Mouse (Mus musculus): Measurements from ENCODE around the gene Gramd1c. TPM values are rescaled to one million over a fixed set of nuclear protein-coding genes. Genes with fewer than 3 reads are reported as not detected.

Gene Gramd1c
- polyA plus RNA-seq, 1 experiment from 2014 or later, result 2.7 TPM

- Histone ChIP-seq H3K9me3 (replicated peaks) (no peaks in the 10 kb centered on the region), H3K27ac (peak overlapping the region; percentile 86), H3K27me3 (no peaks in the 10 kb centered on the region), H3K4me1 (replicated peaks) (peaks cover 38% of the 10 kb centered on the region), H3K36me3 (no peaks in the 10 kb centered on the region), H3K9ac (peak overlapping the region; percentile 44; the same call in 1 of the 2 replicates), H3K4me3 (replicated peaks) (peak overlapping the region; percentile 23), H3K4me2 (peak overlapping the region; percentile 61)
- DNase-seq (peak; percentile 78), ATAC-seq (ENCODE audit: low read depth) (peak; percentile 99)
- 8% methylated on average over 7 of the region's 7 CpGs for WGBS (ENCODE audit: insufficient replicate concordance)
Measured at GRCm38 (mm10) chr16:44018372-44018771, 44.8 kb downstream of the Gramd1c start.

GRCm38 (mm10) chr16:44017707-44018106, 45.4 kb downstream of the Gramd1c start:
- Histone ChIP-seq H3K9ac (no peak overlapping the region), H3K9me3 (replicated peaks) (no peaks in the 10 kb centered on the region), H3K27ac (peak overlapping the region; percentile 29; the same call in 1 of the 2 replicates), H3K36me3 (no peaks in the 10 kb centered on the region), H3K4me2 (peak overlapping the region; percentile 61; the same call in 1 of the 2 replicates), H3K27me3 (no peaks in the 10 kb centered on the region), H3K4me3 (replicated peaks) (no peak overlapping the region), H3K4me1 (replicated peaks) (peaks cover 38% of the 10 kb centered on the region)
- ATAC-seq (ENCODE audit: low read depth) (no peak), DNase-seq (no peak)
- 66% methylated on average over 4 of the region's 4 CpGs for WGBS (ENCODE audit: insufficient replicate concordance)

DNA sequence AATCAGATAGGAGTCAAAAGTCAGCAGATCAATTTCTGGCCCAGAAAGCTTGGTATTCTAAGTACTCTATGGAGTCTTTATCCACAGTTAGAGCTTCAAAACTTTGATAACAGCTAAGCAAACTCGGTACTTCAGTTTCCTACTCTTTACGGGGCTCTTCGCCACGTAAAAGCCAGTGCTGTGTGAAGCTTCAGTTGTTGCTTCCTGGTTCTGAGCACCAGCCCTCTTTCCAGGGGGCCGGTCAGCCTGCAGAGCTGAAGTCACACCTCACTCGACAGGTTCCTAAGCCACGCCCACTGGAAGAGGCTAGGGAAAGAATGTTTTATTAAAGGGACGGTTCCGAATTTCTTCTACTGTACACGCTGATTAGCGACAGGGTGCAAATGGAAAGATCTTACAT, 47.0 kb downstream of the Gramd1c start:
- no peak for ATAC-seq (ENCODE audit: low read depth)
- Histone ChIP-seq H3K4me3 (replicated peaks) (peak overlapping the region; percentile 41), H3K4me1 (replicated peaks) (peaks cover 38% of the 10 kb centered on the region), H3K27ac (peak overlapping the region; percentile 21; the same call in 1 of the 2 replicates), H3K4me2 (peak overlapping the region; percentile 53), H3K36me3 (no peaks in the 10 kb centered on the region; the same call in 1 of the 2 replicates), H3K27me3 (no peaks in the 10 kb centered on the region), H3K9me3 (replicated peaks) (no peaks in the 10 kb centered on the region), H3K9ac (peak overlapping the region; percentile 34)
- peak; percentile 40 for DNase-seq
- WGBS (ENCODE audit: insufficient replicate concordance), result 7% methylated on average over 11 of the region's 11 CpGs

DNA sequence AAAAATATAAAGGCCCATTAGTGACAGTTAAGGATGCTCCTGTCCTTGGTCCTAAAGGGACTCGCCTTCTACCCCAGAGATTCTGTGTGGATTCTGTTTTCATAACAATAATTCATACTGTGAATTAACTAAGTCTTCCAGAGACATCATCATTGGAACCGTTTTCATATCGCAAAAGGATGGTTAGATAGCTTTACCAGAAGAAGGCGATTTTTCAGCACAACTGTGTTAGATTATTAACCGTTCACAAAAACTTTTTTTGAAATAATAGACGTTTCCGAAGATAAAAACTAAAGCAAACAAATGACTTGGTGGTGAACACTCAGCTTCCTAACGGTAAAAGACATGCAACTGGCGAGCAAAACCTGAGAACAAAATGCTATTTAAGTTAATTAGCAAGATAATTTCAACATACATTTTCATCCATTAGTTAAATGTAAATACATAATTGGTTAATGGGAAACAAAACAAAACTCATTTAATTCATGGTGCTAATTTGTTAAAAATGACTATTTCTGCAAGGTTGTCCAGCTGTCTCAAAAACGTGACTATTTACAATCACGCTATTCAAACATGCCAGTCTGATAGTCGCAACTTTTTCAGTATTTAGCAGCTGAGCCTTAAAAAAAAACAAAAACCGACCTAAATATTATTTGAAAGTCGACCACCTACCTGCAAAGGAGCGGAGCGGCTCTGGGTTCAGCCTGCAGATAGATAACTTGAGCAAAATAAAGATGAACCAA, 47.6 kb downstream of the Gramd1c start:
- H3K36me3 ChIP-seq, result no peaks in the 10 kb centered on the region; the same call in 1 of the 2 replicates
- H3K4me2 ChIP-seq, result peak overlapping the region; percentile 53
- WGBS (ENCODE audit: insufficient replicate concordance), result 45% methylated on average over 16 of the region's 16 CpGs
- H3K27ac ChIP-seq, result peak overlapping the region; percentile 21; the same call in 1 of the 2 replicates
- no peak for ATAC-seq (ENCODE audit: low read depth)
- peak overlapping the region; percentile 34 for H3K9ac ChIP-seq
- H3K27me3 ChIP-seq, result no peaks in the 10 kb centered on the region
- no peaks in the 10 kb centered on the region for H3K9me3 ChIP-seq (replicated peaks)
- DNase-seq, result no peak
- peak overlapping the region; percentile 41 for H3K4me3 ChIP-seq (replicated peaks)
- H3K4me1 ChIP-seq (replicated peaks), result peaks cover 38% of the 10 kb centered on the region

GRCm38 (mm10) chr16:44011010-44011409, 52.1 kb downstream of the Gramd1c start:
- Histone ChIP-seq H3K27me3 (no peaks in the 10 kb centered on the region), H3K4me1 (replicated peaks) (no peaks in the 10 kb centered on the region), H3K9ac (no peak overlapping the region), H3K9me3 (replicated peaks) (no peaks in the 10 kb centered on the region), H3K4me2 (no peak overlapping the region), H3K4me3 (replicated peaks) (no peak overlapping the region), H3K36me3 (no peaks in the 10 kb centered on the region; the same call in 1 of the 2 replicates), H3K27ac (no peak overlapping the region)
- no peak for DNase-seq
- 68% methylated on average over 5 of the region's 5 CpGs for WGBS (ENCODE audit: insufficient replicate concordance)
- ATAC-seq (ENCODE audit: low read depth), result no peak

- no peak overlapping the region for H3K27ac ChIP-seq
- ATAC-seq (ENCODE audit: low read depth) (0 out of 2 replicates have a peak, but pooled peaks have one; percentile 54), DNase-seq (no peak)
- no peak overlapping the region for H3K4me3 ChIP-seq (replicated peaks)
- no peaks in the 10 kb centered on the region for H3K27me3 ChIP-seq
- 63% methylated on average over 5 of the region's 5 CpGs for WGBS (ENCODE audit: insufficient replicate concordance)
- no peaks in the 10 kb centered on the region for H3K4me1 ChIP-seq (replicated peaks)
- H3K36me3 ChIP-seq, result no peaks in the 10 kb centered on the region
- H3K4me2 ChIP-seq, result no peak overlapping the region
- H3K9me3 ChIP-seq (replicated peaks), result no peaks in the 10 kb centered on the region
- H3K9ac ChIP-seq, result no peak overlapping the region
Measured at GRCm38 (mm10) chr16:44002086-44002485, 61.1 kb downstream of the Gramd1c start.

DNA sequence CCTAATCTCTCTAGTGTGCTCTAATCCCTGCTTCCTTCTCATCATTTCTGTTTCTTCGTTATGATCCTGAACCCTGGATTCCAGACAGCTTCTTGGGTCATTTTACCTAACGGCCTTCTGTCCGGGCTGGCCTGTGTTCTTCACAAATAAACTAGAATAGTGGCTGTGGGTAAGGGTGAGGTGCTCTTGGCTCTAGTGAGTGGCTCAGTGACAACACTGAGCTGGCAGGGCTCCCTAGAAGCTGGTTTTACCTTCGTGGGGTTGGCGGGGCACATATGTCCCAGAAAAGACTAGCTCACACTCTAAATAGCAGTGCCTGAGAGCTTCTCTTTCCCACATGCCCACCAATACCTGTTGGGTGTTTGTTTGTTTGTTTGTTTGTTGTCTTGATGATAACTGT, 63.6 kb downstream of the Gramd1c start:
- DNase-seq (no peak), ATAC-seq (ENCODE audit: low read depth) (no peak)
- no peak overlapping the region for H3K9ac ChIP-seq
- H3K4me1 ChIP-seq (replicated peaks), result no peaks in the 10 kb centered on the region
- H3K4me2 ChIP-seq, result no peak overlapping the region
- H3K27me3 ChIP-seq, result no peaks in the 10 kb centered on the region
- no peaks in the 10 kb centered on the region for H3K36me3 ChIP-seq
- H3K27ac ChIP-seq, result no peak overlapping the region
- H3K4me3 ChIP-seq (replicated peaks), result no peak overlapping the region
- WGBS (ENCODE audit: insufficient replicate concordance), result 61% methylated on average over 5 of the region's 5 CpGs
- H3K9me3 ChIP-seq (replicated peaks), result no peaks in the 10 kb centered on the region

- Histone ChIP-seq H3K4me3 (replicated peaks) (no peak overlapping the region), H3K9me3 (replicated peaks) (no peaks in the 10 kb centered on the region), H3K4me2 (no peak overlapping the region), H3K27me3 (no peaks in the 10 kb centered on the region), H3K4me1 (replicated peaks) (no peaks in the 10 kb centered on the region), H3K9ac (no peak overlapping the region), H3K27ac (no peak overlapping the region), H3K36me3 (no peaks in the 10 kb centered on the region)
- ATAC-seq (ENCODE audit: low read depth), result no peak
- 73% methylated on average over 8 of the region's 8 CpGs for WGBS (ENCODE audit: insufficient replicate concordance)
- no peak for DNase-seq
Measured at GRCm38 (mm10) chr16:43999111-43999510, 64.0 kb downstream of the Gramd1c start.

DNA sequence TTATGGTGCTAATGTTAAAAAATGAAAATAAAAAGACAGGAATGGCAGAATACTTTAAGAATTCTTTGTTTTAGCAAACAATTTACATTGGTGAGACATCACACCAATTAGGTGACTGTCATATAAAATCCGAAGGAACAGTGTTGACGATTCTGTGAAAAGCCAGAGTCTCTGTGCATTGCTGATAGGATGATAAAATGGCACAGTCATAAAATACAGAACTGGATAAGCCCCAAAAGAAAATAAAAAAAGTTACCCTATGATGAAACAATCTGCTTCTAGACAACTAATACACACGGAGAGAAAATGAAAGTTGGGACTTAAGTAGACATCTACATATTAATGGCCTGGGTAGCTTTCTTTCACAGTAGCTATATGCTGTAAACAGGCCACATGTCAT, 68.5 kb downstream of the Gramd1c start:
- Histone ChIP-seq H3K9me3 (replicated peaks) (no peaks in the 10 kb centered on the region), H3K36me3 (no peaks in the 10 kb centered on the region), H3K4me1 (replicated peaks) (no peaks in the 10 kb centered on the region), H3K27ac (no peak overlapping the region), H3K27me3 (no peaks in the 10 kb centered on the region), H3K9ac (no peak overlapping the region), H3K4me2 (no peak overlapping the region), H3K4me3 (replicated peaks) (no peak overlapping the region)
- ATAC-seq (ENCODE audit: low read depth) (no peak), DNase-seq (no peak)
- 56% methylated on average over 3 of the region's 3 CpGs for WGBS (ENCODE audit: insufficient replicate concordance)

GRCm38 (mm10) chr16:43986299-43986698, 76.8 kb downstream of the Gramd1c start:
- H3K9me3 ChIP-seq (replicated peaks), result no peaks in the 10 kb centered on the region
- H3K9ac ChIP-seq, result no peak overlapping the region
- no peak overlapping the region for H3K27ac ChIP-seq
- no peak for ATAC-seq (ENCODE audit: low read depth)
- no peak overlapping the region for H3K4me2 ChIP-seq
- no peak for DNase-seq
- H3K36me3 ChIP-seq, result no peaks in the 10 kb centered on the region
- H3K4me1 ChIP-seq (replicated peaks), result no peaks in the 10 kb centered on the region
- H3K4me3 ChIP-seq (replicated peaks), result no peak overlapping the region
- WGBS (ENCODE audit: insufficient replicate concordance), result 73% methylated on average over 4 of the region's 4 CpGs
- no peaks in the 10 kb centered on the region for H3K27me3 ChIP-seq

DNA sequence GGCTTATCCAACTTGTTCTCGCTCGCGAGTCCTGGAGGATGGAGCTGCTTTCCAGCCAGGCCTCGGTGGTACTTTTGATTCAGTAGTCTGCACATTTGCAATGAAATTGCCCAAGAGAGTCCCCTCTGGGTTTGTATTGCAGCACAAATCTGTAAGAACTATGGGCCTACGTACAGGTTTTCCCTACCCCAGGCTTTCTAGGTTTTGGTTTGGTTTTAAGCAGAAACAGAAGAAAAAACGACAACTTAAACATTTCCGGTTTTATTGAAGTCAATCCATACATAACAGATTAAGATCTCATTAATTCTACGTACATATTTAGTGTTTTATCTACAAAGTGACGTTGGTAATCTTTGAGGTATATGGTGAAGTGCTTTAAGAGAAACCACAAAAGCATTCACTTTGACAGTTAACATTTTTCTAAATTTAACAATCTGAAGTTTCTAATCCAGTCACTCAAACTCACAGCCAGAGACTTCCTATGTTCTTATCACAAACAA, 83.0 kb downstream of the Gramd1c start:
- Histone ChIP-seq H3K9ac (peak overlapping the region; percentile 66), H3K36me3 (no peaks in the 10 kb centered on the region), H3K4me2 (peak overlapping the region; percentile 96), H3K9me3 (replicated peaks) (no peaks in the 10 kb centered on the region), H3K27ac (no peak overlapping the region), H3K4me3 (replicated peaks) (peak overlapping the region; percentile 69), H3K4me1 (replicated peaks) (peaks cover 12% of the 10 kb centered on the region), H3K27me3 (peaks cover 17% of the 10 kb centered on the region)
- ATAC-seq (ENCODE audit: low read depth) (no peak), DNase-seq (no peak)
- WGBS (ENCODE audit: insufficient replicate concordance), result 13% methylated on average over 9 of the region's 9 CpGs

Data from liver, embryonic 13.5 days (tissue).